Mouse (Mus musculus) kidney, postnatal 4 days (tissue): ENCODE data around the gene Dand5.

Source experiments
- DNase-seq, 2 experiments: peaks; one replicate each; pipeline ENCODE4 v3.0.0; 2021; ENCODE audit warnings: mixed read lengths in 2 of 2

Dand5 gene

GRCm38 (mm10) chr8:84799136-84799931 is 23.3 kb downstream of the Dand5 start:
- DNase-seq: peak; percentile 74 to 82

DNA sequence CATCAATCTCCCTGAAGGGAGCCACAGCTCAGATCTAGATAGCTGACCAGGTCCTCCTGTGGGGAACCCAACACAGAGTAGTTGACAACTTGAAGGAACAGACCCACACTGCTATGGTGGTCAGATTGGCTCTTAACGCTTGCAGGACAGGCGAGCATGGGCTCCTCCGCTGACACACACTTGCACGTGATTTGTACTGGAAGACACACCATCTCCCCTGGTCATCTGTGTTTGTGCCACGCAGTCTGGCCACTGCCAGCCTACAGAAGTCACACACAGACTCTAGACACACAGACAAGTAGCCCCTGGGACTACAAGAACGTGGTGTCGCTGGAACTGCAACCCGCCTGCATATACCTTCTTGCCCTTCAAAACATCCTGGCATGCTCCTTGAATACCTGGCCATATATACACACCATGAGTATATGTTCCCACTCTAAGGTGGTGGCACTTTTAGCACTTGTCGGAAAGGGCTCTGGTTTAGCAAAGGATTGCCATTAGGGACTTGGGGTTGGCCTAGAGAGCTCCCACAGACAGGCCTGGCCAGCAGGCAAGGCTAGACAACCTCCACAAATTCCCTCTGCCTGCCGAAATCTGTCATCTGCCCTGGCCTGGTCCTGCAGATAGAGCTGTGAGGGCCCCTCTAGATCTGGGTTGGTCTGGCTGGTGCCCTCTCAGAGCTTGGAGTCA is 24.0 kb downstream of the Dand5 start:
- DNase-seq: no peak

DNA sequence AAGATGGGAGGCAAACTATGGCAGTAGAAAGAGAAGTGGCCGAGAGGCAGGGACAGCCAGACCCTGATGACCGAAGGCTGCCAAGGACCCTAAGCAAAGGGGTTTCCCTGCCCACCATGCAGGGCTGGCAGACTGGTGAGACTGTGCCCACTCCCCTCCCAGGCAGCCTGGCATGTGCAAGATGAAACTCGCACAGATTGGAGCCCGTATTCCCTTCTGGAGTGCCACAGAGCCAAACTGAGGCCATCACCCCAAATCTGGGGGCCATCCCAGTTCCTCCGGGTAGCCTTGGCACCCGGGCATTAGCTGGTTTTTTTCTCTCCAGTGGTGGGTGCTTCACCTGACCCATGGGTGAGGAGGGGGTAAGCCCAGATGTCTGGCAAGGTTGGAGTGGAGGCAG is 24.7 kb downstream of the Dand5 start:
- no peak for DNase-seq

DNA sequence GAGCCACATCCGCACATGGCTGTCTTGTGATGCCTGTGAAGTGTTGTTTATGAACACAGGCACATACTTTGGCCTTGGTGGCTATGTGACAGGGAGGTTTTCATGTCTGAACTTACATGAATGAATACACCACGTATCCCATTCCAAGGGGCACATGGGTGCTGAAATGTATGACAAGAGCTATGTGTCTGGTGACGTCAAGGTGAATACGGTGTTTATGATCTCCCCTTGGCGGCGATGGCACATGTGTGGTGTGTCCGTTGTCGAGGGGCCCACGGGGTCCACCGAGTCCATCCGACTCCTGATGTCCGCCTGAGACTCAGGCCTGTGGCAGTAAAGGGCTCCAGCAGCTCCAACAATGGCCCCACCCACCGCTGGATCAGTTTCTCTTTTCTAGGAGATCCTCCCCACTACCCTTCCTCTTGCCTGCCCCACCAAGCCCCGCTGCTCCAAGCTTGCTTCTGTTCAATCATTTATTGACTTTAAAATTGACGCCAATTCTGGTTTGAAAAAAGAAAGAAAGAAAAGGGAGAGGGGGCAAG is 25.3 kb downstream of the Dand5 start:
- no peak for DNase-seq

DNA sequence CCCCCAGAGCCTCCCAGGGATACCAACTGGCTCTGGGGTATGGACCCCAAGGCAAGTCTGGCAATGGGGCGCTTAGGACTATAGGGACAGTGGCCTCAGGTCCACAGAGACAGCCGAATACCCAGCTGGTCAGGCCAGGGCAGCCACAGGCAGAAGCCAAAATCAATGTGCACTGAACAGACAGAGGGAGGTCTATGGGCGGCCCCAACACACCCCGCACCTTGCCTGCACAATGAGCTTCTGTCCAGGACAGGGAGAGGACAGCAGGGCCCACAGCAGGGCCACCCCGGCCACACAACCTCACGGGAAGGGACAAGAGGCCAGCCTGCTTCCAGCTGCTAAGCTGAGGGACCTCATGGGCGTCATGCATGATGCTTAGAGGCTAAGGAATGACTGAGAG is 28.1 kb downstream of the Dand5 start:
- DNase-seq: no peak

DNA sequence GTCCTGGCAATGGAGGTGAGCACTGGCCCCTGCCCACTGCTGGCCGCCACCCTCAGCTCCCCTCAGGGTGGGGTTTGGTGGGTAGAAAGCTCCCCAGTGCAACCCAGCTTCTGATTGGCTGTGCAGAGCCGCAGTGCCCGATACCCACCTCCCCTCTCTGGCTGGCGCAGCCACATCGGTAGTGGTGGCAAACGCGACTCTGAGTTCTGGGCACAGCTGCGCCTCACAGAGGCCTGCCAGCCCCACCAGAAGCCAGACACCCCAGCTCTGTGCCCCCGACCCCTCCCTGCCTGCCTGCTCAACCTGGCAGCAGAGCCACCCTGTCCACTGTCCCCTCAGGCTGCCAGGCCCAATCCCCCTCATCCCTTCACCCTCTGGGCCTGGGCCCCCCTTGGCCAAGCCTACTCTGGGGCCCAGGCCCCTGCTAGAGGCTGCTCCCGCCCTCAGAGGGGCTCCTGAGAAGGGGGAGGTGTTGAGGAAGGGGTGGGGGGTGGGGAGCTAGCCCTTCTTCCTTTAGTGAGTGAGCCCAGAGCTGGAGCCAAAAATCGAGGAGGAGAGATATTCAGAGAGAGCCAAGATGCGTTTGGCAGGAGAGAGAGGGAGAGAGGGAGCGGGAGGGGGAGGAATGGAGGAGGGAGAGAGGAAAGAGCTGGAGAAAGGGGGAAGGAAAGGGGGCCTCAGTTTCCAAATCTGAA is 28.7 kb downstream of the Dand5 start:
- DNase-seq: peak in 1 of 2 experiments; percentile 61

- no peak for DNase-seq
These were observed 29.5 kb downstream of the Dand5 start for GRCm38 (mm10) chr8:84793134-84793533.

- no peak for DNase-seq
These were observed 30.1 kb downstream of the Dand5 start for GRCm38 (mm10) chr8:84792429-84792947.

- no peak for DNase-seq
These were observed 32.1 kb downstream of the Dand5 start for GRCm38 (mm10) chr8:84790537-84790936.

DNA sequence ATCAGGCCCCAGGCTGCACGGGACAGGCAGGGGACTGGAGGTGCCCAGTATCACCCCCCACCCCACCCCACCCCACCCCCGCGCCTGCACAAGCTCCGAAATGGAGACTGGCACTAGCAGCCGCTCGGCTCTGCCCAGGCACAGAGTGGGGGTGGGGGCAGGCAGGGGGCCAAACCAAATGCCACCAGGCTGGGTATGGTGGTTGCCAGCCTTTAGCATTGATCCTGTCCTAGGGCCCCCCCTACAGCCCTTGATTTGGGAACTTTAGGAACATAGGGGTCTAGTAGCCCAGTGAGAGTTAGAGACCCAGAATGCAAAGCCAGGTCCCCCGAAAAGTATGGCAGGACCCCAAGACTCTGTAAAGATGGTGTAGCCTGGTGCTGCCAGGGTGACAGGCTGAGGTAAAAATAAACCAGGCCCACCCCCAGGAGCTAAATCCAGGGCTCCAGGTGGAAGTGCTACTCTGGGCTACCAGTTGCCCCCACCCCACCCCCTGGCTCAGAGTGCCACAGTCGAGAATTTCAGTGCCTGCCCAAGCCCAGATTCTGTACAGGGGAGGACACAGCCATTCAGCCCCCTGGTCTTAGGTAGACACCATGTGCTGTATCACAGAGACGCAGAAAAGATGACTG is 32.7 kb downstream of the Dand5 start:
- DNase-seq: no peak

GRCm38 (mm10) chr8:84789345-84789744 is 33.3 kb downstream of the Dand5 start:
- DNase-seq: no peak

- DNase-seq: peak; percentile 79 to 85
These were observed 33.7 kb downstream of the Dand5 start for GRCm38 (mm10) chr8:84788896-84789295.

GRCm38 (mm10) chr8:84787523-84788302 is 34.9 kb downstream of the Dand5 start:
- DNase-seq: no peak

DNA sequence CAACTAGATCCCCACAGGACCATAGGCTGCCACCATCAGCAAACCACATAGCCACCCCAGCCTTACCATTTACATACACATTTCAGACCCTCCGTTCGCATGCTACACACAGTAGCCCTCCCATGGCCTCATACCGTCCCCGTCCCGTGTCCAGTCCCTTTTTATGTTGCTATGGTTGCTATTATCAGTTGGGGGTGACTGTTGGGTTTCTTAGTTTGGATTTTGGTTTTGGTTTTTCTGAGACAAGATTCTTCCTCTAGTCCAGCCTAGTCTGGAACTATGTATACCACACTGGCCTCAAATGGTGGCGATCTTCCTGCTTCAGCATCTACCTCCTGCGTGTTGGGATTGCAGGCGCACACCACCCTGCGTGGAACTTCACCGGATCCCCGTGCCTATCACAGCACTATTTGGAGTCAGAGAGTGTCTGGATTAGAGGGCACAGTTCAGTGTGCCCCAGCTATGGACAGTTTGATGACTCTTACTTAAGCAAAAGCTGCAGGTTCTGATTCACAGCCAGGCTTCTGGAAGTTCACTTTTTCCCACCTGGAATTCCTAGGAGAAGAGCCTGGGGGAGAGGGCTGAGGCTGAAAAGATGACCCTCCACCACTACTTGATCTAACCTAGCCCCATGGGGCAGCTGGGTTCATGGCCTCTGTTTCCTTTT is 35.7 kb downstream of the Dand5 start:
- no peak for DNase-seq

DNA sequence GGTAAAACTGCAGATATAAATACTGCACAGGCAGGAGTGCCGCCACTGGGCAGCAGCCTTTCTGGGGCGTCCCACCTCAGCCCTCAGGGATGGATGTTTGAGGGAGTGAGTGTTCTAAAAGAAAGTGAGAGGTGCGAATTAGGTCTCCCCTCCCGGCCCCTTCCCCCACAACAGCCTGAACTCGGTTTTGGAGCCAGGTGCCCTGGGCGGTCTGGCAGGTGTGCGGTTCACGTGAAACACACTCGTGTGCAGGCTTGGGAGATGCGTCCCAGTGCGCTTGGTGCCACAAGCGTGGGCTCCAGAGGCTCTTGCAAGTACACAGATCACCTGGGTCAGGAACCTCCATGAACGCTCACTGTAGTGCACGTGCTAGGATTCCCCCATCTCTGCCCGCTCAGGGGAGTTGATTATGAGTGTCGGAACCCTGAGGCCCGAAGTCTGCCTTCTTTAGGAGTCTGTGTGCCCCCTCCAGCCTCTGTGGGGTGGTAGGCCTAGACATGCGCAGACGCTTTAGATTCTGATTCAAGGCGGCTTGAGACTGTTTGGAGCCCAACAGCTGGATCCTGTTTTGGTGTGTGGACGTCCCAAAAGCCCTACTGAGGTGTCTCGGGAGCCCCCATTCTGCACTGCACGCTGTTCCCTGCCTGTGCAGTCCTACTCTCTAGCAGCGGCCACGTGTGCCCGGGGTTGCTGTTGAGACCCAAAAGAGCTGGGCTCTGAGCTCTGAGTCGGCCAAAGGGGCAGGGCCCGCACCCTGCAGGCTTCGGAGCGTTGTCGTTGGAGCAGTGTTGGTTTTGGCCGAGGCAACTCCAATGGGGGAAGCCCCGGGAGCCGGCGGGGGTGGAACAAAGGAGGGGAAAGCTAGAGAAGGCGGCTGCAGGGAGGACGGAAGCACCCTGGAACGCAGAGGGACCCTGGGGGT is 36.6 kb downstream of the Dand5 start:
- peak; percentile 76 to 85 for DNase-seq

DNA sequence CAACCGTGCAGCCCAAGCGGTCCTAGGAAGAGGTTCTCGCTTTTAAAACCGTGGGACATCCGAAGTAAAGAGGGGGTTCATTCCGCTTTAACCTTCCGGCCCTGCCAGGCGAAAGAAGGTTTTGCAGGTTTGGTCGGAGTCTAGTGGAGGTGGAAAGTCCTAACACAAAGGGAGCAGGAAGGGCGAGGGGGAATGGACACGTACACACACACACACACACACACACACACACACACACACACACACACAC is 37.2 kb downstream of the Dand5 start:
- DNase-seq: no peak

DNA sequence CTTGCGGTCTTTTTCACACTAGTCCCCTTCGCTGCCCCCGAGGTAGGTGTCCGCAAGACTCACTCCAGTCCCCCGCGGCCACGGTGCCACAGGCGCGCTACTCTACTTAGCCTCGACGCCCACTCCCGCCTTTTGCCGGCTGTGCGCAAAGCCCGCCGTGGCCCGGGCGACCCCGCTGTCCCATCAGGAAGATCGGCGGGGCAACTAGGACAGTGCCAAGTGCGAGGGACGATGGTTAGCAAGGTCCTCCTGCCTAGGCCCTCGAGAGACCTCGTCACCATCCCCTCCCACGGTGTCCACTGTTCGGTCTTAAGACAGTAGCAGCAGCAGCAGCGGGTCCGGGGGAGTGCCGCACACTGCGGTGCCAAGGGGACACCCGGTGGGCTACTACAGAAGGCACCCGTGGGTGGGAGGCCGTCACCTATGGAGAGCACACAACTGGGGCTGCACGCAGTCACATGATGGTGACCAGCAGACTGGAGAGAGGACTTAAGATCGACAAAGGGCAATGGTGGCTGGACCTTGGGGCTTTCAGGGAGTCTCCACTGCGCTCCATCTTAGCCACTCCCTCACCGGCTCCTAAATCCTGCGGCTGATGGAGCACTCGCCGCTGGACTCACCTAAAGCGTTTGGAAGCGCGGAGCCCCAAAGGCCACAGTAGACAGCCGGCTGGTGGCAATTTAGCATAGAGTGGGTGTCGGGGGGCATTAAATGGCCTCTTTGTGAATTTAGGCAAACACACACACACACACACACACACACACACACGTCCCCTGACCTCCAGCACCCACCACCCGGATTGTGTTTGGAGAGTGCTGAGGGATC is 37.7 kb downstream of the Dand5 start:
- peak; percentile 36 to 40 for DNase-seq

GRCm38 (mm10) chr8:84783919-84784581 is 38.6 kb downstream of the Dand5 start:
- peak; percentile 60 to 71 for DNase-seq
